Mouse (Mus musculus) olfactory bulb, adult 2 months (tissue): Measurements from ENCODE around the gene Ddx1.

ENCODE experiments used
- CTCF ChIP-seq: fragments of 200-500 bp; IDR thresholded peaks from 2 replicates; pipeline ENCODE4 v1.5.1; 2012; ENCODE audit warnings: low read depth, mild to moderate bottlenecking, low read length, moderate library complexity; ENCODE audit not compliant: insufficient read depth
- POLR2A ChIP-seq: fragments of 200-500 bp; IDR thresholded peaks from 2 replicates; pipeline ENCODE4 v1.6.1; 2012; ENCODE audit warnings: mild to moderate bottlenecking, low read depth, low read length, moderate library complexity; ENCODE audit not compliant: insufficient read depth

- TF ChIP-seq POLR2A (no peak), CTCF (no peak)
Observed at GRCm38 (mm10) chr12:13208983-13209451, 40.0 kb downstream of the Ddx1 start.
